In genomic region chrX:96025876-96026275, GRCm38 (mm10) we compare ENCODE assay signal across 8 mouse cellular contexts.
DNase-seq lines count a peak whose midpoint lies in the region; ATAC-seq and TF ChIP-seq lines count a peak whose summit lies in the region.

No protein-coding gene starts in this region.

- H3K27ac ChIP-seq in stomach, embryonic 15.5 days, result no peak overlapping the region
- H3K27ac ChIP-seq in stomach, postnatal 0 days (replicated peaks), result no peak overlapping the region
- H3K27ac ChIP-seq in kidney, adult 2 months (ENCODE audit: insufficient read depth, low read depth, low read length), result peak overlapping the region; percentile 88
- H3K27ac ChIP-seq in macrophage, result peak overlapping the region; percentile 15
- H3K27ac ChIP-seq in midbrain, embryonic 11.5 days (ENCODE audit: low read depth, low read length), result no peak overlapping the region

- H3K9me3 ChIP-seq in stomach, embryonic 15.5 days, result no peaks in the 10 kb centered on the region
- H3K9me3 ChIP-seq in stomach, postnatal 0 days (ENCODE audit: control insufficient read depth, low read length), result no peaks in the 10 kb centered on the region
- no peaks in the 10 kb centered on the region for H3K9me3 ChIP-seq in midbrain, embryonic 11.5 days (ENCODE audit: control insufficient read depth, low read length)

- no peak for DNase-seq in stomach, postnatal 0 days (ENCODE audit: low spot score)
- DNase-seq in fibroblast of lung, adult 2 months (ENCODE audit: low read depth), result peak; percentile 36
- DNase-seq in kidney, adult 2 months, result peak; percentile 70
- DNase-seq in testis, postnatal 10 days (ENCODE audit: low spot score), result no peak
- no peak for DNase-seq in midbrain, embryonic 11.5 days (ENCODE audit: low spot score, missing footprints)
- DNase-seq in left cerebral cortex, adult 8-10 months (ENCODE audit: low spot score in 2 of 2), result no peak

- no peak for TF ChIP-seq POLR2A in kidney, adult 2 months (IDR thresholded peaks at IDR 0.05; ENCODE audit: low read depth, low read length)

- TF ChIP-seq EP300 in stomach, postnatal 0 days (optimal IDR thresholded peaks at IDR 0.05), result no peak

- no peak overlapping the region for H3K4me3 ChIP-seq in stomach, embryonic 15.5 days (replicated peaks)
- H3K4me3 ChIP-seq in stomach, postnatal 0 days (ENCODE audit: low read depth, low read length), result no peak overlapping the region
- no peak overlapping the region for H3K4me3 ChIP-seq in kidney, adult 2 months (ENCODE audit: insufficient read depth, low read depth, low read length)
- H3K4me3 ChIP-seq in macrophage (ENCODE audit: inconsistent target), result no peak overlapping the region
- H3K4me3 ChIP-seq in midbrain, embryonic 11.5 days (ENCODE audit: low read depth, low read length), result no peak overlapping the region

- no peaks in the 10 kb centered on the region for H3K36me3 ChIP-seq in stomach, embryonic 15.5 days
- H3K36me3 ChIP-seq in stomach, postnatal 0 days (ENCODE audit: control insufficient read depth, insufficient read depth, low read length), result no peaks in the 10 kb centered on the region
- H3K36me3 ChIP-seq in kidney, adult 2 months (ENCODE audit: control insufficient read depth, insufficient read depth, low read length), result no peaks in the 10 kb centered on the region
- no peaks in the 10 kb centered on the region for H3K36me3 ChIP-seq in macrophage (ENCODE audit: inconsistent target)
- H3K36me3 ChIP-seq in midbrain, embryonic 11.5 days (ENCODE audit: control insufficient read depth, insufficient read depth, low read length), result no peaks in the 10 kb centered on the region

- H3K4me2 ChIP-seq in stomach, embryonic 15.5 days, result no peak overlapping the region
- H3K4me2 ChIP-seq in stomach, postnatal 0 days (replicated peaks; ENCODE audit: low read depth), result no peak overlapping the region
- no peak overlapping the region for H3K4me2 ChIP-seq in midbrain, embryonic 11.5 days

- no peak overlapping the region for H3K9ac ChIP-seq in stomach, embryonic 15.5 days
- no peak overlapping the region for H3K9ac ChIP-seq in stomach, postnatal 0 days (ENCODE audit: low read length)
- H3K9ac ChIP-seq in midbrain, embryonic 11.5 days (ENCODE audit: low read length), result no peak overlapping the region

- no peak for TF ChIP-seq CTCF in stomach, postnatal 0 days (IDR thresholded peaks at IDR 0.05; ENCODE audit: low read depth)
- no peak for TF ChIP-seq CTCF in kidney, adult 2 months (conservative IDR thresholded peaks at IDR 0.05; ENCODE audit: insufficient read depth, insufficient read length, low read depth, low read length)

- peak; percentile 58; the same call in 1 of the 2 replicates for ATAC-seq in stomach, embryonic 15.5 days (ENCODE audit: insufficient read depth, low FRiP score, low read depth)
- no peak; the same call in 1 of the 2 replicates for ATAC-seq in stomach, postnatal 0 days (ENCODE audit: low FRiP score, low TSS enrichment)
- ATAC-seq in midbrain, embryonic 11.5 days (ENCODE audit: low FRiP score), result no peak

- H3K27me3 ChIP-seq in stomach, embryonic 15.5 days (replicated peaks), result no peaks in the 10 kb centered on the region
- H3K27me3 ChIP-seq in stomach, postnatal 0 days (ENCODE audit: control insufficient read depth, insufficient read depth, low read length), result no peaks in the 10 kb centered on the region
- H3K27me3 ChIP-seq in kidney, adult 2 months (replicated peaks; ENCODE audit: control insufficient read depth, insufficient read depth, low read length), result no peaks in the 10 kb centered on the region
- no peaks in the 10 kb centered on the region for H3K27me3 ChIP-seq in midbrain, embryonic 11.5 days (ENCODE audit: control insufficient read depth, insufficient read depth, low read length)

- no peaks in the 10 kb centered on the region for H3K79me2 ChIP-seq in macrophage (ENCODE audit: inconsistent target)

- 58% methylated on average over 5 of the region's 5 CpGs for WGBS in stomach, embryonic 15.5 days
- 52% methylated on average over 5 of the region's 5 CpGs for WGBS in stomach, postnatal 0 days
- WGBS in kidney, adult 2 months, result 37% methylated on average over 5 of the region's 5 CpGs
- 23% methylated on average over 5 of the region's 5 CpGs for WGBS in macrophage (ENCODE audit: missing documents)
- WGBS in midbrain, embryonic 11.5 days, result 82% methylated on average over 5 of the region's 5 CpGs

- no peaks in the 10 kb centered on the region for H3K4me1 ChIP-seq in stomach, embryonic 15.5 days
- H3K4me1 ChIP-seq in stomach, postnatal 0 days (replicated peaks; ENCODE audit: control insufficient read depth, insufficient read depth), result no peaks in the 10 kb centered on the region
- no peaks in the 10 kb centered on the region for H3K4me1 ChIP-seq in kidney, adult 2 months (ENCODE audit: control insufficient read depth, insufficient read depth, low read length)
- H3K4me1 ChIP-seq in midbrain, embryonic 11.5 days (ENCODE audit: control insufficient read depth, insufficient read depth, low read length), result no peaks in the 10 kb centered on the region

Comparison
In these comparisons a context has a peak if more than half of its experiments do, and no peak if none do; other contexts are left out.
1. H3K27ac ChIP-seq: peak in kidney, adult 2 months (single experiment) and macrophage (single experiment); none in stomach, embryonic 15.5 days (single experiment), stomach, postnatal 0 days (single experiment) and midbrain, embryonic 11.5 days (single experiment).
2. DNase-seq: peak in fibroblast of lung, adult 2 months (single experiment) and kidney, adult 2 months (single experiment); none in stomach, postnatal 0 days (single experiment), testis, postnatal 10 days (single experiment), midbrain, embryonic 11.5 days (single experiment) and left cerebral cortex, adult 8-10 months (0 of 2).